Mouse (Mus musculus): ENCODE results near the gene Spsb1.

GRCm38 (mm10) chr4:149855180-149855891 is 99.5 kb downstream of the Spsb1 start:
- TF ChIP-seq CHD2 (IDR thresholded peaks at IDR 0.05; ENCODE audit: low read length) (no peak), CTCF (conservative IDR thresholded peaks at IDR 0.05 in 1 of 2, IDR thresholded peaks at IDR 0.05 in 1 of 2; ENCODE audit: low read depth in 2 of 2, low read length in 2 of 2) (no peak), E2F4 (IDR thresholded peaks at IDR 0.05; ENCODE audit: insufficient replicate concordance, low read depth, low read length) (no peak)
